Mouse (Mus musculus): Measurements from ENCODE around the gene Gm9887.
A peak's percentile ranks its signal among the peaks of the same experiment; 100 is the strongest.
"Not testable (repeated sequence)": the region's sequence is repeated elsewhere in the genome, so short reads cannot be mapped to it uniquely, and the experiment has no call there.

The Gm9887 gene

GRCm38 (mm10) chr12:69386281-69386732 lies 14.0 kb upstream of the Gm9887 start:
- DNase-seq (ENCODE audit: extremely low spot score): not testable (repeated sequence)

GRCm38 (mm10) chr12:69385542-69386280 lies 13.5 kb upstream of the Gm9887 start:
- DNase-seq (ENCODE audit: extremely low spot score): no peak

- no peak for DNase-seq (ENCODE audit: extremely low spot score)
Observed at GRCm38 (mm10) chr12:69384606-69385005, 12.3 kb upstream of the Gm9887 start.

- no peak for DNase-seq (ENCODE audit: extremely low spot score)
Observed at GRCm38 (mm10) chr12:69382880-69383279, 10.6 kb upstream of the Gm9887 start.

DNA sequence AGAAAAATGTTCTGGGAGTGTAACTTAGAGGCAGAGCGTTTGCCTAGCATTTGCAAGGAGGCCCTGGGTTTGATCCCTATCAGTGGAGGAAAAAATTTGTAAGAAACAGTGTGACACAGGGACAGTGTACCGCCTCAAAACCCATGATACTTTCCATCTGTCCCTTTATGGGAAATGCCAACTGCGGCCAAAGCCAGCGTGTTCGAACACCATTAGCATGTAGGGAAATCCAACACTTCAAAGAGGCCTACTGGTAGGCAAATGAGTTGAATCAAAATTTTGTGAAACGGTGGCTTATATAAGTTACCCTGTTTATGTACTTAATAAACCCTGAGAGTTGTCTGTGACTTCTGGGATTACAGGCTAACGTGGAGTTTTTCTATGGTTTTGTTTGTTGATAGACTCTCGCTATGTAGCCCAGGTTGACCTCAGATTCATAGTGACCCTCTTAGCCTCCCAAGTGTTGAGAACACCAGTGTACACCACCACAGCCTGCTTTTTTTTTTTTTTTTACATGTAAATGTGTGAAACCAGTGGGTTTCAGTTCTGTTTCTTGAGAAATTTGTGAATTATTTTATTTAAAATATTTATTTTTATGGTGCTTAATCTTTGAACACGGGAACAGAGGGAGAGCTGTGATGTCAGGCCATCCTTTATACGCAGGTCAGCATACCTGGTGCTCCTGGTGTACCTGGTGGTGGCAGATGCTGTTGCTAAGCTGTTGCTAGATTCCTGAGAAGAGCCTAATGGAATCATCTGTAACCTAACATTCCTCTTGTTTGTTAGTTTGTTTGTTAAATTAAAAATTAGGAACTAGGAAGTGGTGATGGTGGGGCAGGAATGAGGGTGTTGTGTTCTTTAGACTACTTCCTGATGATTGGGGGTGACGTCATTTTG lies 6.5 kb upstream of the Gm9887 start:
- DNase-seq (ENCODE audit: extremely low spot score): no peak

GRCm38 (mm10) chr12:69377636-69378035 lies 5.4 kb upstream of the Gm9887 start:
- not testable (repeated sequence) for DNase-seq (ENCODE audit: extremely low spot score)

DNA sequence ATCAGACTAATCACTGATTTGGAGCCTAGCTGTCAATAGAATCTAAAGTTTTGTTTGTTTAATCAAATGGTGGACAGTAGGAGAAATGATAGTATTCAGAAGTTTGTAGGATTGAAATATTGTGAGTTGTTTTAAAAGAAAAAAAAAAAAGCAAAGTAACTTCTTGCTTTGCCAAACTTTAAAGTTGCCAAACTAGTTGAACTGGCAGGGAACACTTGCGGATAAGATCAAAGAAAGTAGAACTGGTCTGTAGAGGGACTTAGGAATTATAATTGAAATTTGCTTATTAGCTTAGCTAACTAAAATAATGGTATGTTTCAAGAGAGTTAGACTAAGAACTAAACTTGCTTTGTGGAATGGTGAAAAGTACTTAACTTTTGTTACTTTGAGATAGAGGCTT lies 4.9 kb upstream of the Gm9887 start:
- DNase-seq (ENCODE audit: extremely low spot score): no peak

DNA sequence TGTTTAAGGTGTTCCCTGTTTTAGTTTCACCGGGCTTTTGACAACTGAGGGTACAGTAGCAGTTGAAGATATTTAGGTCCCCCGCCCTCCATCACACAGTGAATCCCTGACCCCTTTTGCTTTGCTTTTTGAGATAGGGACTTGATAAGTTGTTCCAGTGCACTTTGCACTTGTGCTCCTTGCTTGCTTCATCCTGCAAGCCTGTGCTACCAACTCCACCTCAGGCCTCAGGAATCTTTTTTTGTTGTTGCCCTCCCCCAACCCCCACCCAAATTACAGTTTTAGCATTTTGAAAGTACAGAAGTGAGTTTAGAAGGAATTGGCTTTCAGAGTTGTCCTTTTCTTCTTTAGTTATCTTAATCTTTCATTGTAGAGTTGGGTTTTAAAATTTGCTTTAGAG lies 3.9 kb upstream of the Gm9887 start:
- no peak for DNase-seq (ENCODE audit: extremely low spot score)

- DNase-seq (ENCODE audit: extremely low spot score): no peak
Observed at GRCm38 (mm10) chr12:69373850-69374766, 1.9 kb upstream of the Gm9887 start.

DNA sequence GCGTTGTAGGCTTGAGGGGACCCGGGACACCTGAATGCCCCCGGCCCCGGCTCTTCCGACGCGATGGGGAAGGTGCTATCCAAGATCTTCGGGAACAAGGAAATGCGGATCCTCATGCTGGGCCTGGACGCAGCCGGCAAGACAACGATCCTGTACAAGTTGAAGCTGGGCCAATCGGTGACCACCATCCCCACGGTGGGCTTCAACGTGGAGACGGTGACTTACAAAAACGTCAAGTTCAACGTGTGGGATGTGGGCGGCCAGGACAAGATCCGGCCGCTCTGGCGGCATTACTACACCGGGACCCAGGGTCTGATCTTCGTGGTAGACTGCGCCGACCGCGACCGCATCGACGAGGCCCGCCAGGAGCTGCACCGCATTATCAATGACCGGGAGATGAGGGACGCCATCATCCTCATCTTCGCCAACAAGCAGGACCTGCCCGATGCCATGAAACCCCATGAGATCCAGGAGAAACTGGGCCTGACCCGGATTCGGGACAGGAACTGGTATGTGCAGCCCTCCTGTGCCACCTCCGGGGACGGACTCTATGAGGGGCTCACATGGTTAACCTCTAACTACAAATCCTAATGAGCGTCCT lies 573 bp upstream of the Gm9887 start:
- peak; percentile 50 for DNase-seq (ENCODE audit: extremely low spot score)

GRCm38 (mm10) chr12:69371421-69371853 lies 821 bp downstream of the Gm9887 start:
- no peak for DNase-seq (ENCODE audit: extremely low spot score)

GRCm38 (mm10) chr12:69370936-69371335 lies 1.3 kb downstream of the Gm9887 start:
- DNase-seq (ENCODE audit: extremely low spot score): no peak

DNA sequence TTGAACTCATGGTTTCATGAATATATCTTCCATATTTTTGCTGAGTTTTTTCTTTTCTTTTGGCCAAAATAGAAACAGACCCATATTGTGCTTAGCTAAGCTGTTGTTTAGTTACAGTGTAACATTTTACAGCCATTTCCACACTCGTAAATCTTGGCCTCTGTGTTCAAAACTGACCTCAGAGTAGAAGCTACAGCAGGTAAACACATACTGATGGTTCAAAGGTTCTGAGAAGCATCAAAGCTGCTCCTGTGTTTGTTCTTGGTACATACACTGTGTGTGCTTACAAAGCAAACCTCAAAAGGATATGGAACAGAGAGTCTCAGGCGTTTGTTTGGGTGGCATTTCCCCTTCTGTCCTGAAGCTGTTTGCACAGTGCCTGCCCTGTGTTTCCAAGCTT lies 4.7 kb downstream of the Gm9887 start:
- DNase-seq (ENCODE audit: extremely low spot score): no peak

DNA sequence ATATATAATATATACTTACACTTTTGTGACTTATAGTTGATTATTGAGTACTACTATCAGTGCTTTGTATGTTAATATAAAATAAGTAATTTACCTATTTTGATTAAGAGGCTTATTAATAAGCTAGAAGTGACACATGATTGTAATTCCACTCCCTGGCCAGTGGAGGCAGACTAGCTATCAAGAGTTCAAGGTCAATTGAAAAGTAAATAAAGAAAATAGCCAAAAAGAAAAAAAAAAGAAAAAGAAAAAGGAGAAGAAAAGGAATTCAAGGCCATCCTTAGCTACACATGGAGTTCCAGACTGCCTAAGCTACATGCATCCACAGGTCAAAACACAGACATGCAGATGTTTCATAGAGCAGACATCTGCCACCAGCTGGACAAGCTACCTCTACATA lies 5.8 kb downstream of the Gm9887 start:
- no peak for DNase-seq (ENCODE audit: extremely low spot score)

DNA sequence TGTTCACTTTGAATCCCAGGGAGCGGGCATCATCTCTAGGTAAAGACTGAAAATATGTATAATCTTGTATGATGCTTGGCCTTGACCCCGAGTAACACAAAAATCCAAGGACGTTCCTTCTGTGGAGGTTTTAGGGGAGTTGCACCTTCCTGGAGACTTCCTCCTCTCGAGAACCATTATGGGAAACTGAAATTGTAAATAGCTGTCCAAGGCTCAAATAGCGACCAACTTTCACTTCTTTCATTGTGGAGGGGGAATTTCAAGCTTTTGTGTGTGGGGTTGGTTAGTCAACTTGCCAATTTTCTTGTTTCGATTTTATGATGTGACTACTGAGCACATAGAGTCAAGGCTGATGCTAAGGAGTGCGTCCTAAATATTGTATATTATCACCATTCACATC lies 6.5 kb downstream of the Gm9887 start:
- DNase-seq (ENCODE audit: extremely low spot score): no peak

DNA sequence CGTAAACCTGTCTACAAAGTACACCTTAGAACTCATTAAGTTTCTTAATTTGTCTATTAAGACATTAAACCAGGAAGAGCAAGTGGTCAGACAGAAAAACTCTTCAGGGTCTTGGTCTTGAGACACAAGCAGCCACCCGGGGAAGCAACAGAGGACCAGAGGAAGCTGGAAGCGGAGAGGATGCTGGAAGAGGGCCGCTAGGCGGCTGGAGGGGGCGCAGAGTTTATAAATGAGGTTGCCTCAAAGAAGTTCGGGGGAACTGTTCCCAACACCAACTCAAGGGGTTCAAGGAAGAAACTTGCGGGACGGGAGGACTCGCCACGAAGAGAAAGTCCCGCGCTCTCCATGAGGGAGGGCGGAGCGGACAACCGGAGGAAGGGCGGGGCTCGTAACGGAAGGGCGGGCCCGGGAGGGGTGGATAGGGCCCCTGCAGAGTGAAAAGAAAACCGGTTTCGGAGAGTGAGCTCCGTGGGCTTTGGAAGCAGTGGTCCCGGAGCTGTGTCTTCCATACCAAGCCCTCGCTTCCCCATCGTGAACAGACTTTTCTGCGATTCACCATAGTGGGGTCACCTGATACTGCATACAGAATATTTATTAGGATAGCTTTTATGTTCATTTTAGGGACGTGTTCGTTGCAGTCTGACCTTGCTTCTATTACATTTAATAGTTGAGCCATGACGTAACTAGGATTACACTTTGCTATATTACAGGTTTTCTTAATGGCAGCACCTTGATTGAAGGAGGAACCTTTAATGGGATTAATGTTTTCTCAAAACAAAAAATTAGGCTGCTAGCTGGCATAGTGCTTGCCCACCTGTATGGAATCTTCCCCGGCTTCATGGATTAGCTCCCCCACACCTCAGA lies 8.1 kb downstream of the Gm9887 start:
- DNase-seq (ENCODE audit: extremely low spot score): peak; percentile 78

- DNase-seq (ENCODE audit: extremely low spot score): not testable (repeated sequence)
Observed at GRCm38 (mm10) chr12:69363110-69363509, 9.1 kb downstream of the Gm9887 start.

GRCm38 (mm10) chr12:69362388-69362787 lies 9.9 kb downstream of the Gm9887 start:
- peak; percentile 19 for DNase-seq (ENCODE audit: extremely low spot score)

DNA sequence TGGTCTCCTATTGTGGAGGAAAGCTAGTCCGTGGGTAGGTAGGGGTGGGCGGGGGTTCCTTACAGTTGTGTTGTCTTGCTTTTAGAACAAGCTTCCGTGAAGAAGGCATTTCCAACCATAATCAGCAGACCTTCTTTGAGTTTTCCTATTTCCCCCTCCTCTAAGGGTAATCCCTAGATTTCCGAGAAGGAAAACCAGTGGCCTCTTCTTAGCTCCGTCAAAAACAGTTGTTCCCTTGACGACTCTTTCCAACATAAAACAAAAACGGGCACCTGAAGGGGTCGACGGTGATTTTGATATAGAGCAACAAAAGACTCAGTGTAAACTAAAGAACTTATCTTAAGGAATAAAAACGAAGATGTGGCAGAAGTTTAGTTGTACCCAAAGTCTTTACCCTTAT lies 10.3 kb downstream of the Gm9887 start:
- DNase-seq (ENCODE audit: extremely low spot score): no peak

Measured in embryo, embryonic 9.5 days (tissue).